Mouse (Mus musculus): ENCODE results near the gene Ppfibp1. TPM values are rescaled to one million over a fixed set of nuclear protein-coding genes. Genes with fewer than 3 reads are reported as not detected.

Ppfibp1 gene
- total and polyA plus RNA-seq, 2 experiments from 2014 or later = 39.5 to 43.0 TPM

DNA sequence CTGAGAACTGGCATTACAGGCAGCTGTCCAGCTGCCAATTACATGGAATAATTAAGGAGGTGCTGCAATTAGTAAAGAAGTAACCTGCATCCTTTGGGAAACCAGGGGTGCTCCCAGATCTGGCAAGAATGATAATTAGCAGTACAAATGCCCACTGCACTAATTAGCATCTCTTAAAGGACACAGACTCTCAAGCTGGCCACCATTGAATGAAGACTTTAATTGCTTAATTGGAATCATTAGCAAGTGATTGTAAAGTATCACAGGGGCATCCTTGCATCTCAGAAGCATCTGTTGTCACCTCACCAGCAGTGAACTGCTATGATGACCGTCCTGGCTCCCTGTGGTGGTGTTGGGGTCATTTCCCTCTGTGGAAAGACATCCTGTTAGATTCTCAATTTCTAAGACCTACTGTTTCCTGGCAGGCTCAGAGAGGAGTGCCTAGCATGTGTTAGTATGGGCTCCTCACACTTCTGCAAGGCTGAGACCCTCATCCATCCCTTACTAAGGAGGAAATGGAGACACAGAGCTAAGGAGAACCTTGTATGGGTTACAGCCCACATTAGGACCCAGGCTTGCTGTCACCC lies 93.1 kb downstream of the Ppfibp1 start:
- Histone ChIP-seq H3K4me1 (ENCODE audit: control insufficient read depth, insufficient read depth) (peaks cover 22% of the 10 kb centered on the region), H3K36me3 (replicated peaks; ENCODE audit: control insufficient read depth, insufficient read depth, low read length) (peaks cover 28% of the 10 kb centered on the region), H3K4me3 (ENCODE audit: low read depth, low read length) (no peak overlapping the region), H3K27ac (ENCODE audit: low read depth) (no peak overlapping the region), H3K27me3 (ENCODE audit: control insufficient read depth, insufficient read depth, low read length) (no peaks in the 10 kb centered on the region), H3K9ac (replicated peaks; ENCODE audit: low read depth, low read length) (no peak overlapping the region), H3K9me3 (replicated peaks; ENCODE audit: control insufficient read depth, low read length) (no peaks in the 10 kb centered on the region), H3K4me2 (ENCODE audit: low read depth, low read length) (no peak overlapping the region)
- TF ChIP-seq EP300 (IDR thresholded peaks at IDR 0.05; ENCODE audit: low read depth) (no peak), CTCF (IDR thresholded peaks at IDR 0.05; ENCODE audit: low read depth) (no peak)
- ATAC-seq (ENCODE audit: insufficient read depth, low read depth) = no peak
- DNase-seq (ENCODE audit: low spot score) = no peak
- 74% methylated on average over 1 of the region's 1 CpGs for WGBS

DNA sequence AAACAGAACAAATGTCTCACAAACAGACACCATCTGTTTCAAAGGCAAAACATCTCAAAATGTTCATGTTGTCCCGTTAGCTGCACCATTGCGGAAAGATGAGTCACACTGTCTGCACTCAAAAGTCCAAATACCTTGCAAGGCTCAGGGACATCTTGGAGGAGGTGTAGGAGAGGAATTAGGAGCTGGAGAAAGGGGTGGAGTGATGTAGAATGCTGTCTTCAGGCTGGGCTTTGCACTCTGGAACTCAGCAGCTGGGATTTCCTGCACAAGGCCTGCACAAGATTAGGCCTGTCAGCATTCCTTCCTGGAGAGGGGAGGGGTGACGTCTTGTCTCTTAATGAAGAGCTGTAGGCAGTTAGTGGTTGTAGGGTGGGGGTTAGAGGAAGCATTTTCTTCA lies 96.3 kb downstream of the Ppfibp1 start:
- peak; percentile 43 for ATAC-seq (ENCODE audit: insufficient read depth, low read depth)
- Histone ChIP-seq H3K9ac (replicated peaks; ENCODE audit: low read depth, low read length) (no peak overlapping the region), H3K4me3 (ENCODE audit: low read depth, low read length) (no peak overlapping the region), H3K36me3 (replicated peaks; ENCODE audit: control insufficient read depth, insufficient read depth, low read length) (peaks cover 14% of the 10 kb centered on the region), H3K27ac (ENCODE audit: low read depth) (no peak overlapping the region), H3K4me1 (ENCODE audit: control insufficient read depth, insufficient read depth) (peaks cover 16% of the 10 kb centered on the region), H3K4me2 (ENCODE audit: low read depth, low read length) (no peak overlapping the region), H3K9me3 (replicated peaks; ENCODE audit: control insufficient read depth, low read length) (no peaks in the 10 kb centered on the region), H3K27me3 (ENCODE audit: control insufficient read depth, insufficient read depth, low read length) (no peaks in the 10 kb centered on the region)
- no peak for DNase-seq (ENCODE audit: low spot score)
- WGBS = 47% methylated on average over 3 of the region's 3 CpGs
- TF ChIP-seq EP300 (IDR thresholded peaks at IDR 0.05; ENCODE audit: low read depth) (no peak), CTCF (IDR thresholded peaks at IDR 0.05; ENCODE audit: low read depth) (no peak)

DNA sequence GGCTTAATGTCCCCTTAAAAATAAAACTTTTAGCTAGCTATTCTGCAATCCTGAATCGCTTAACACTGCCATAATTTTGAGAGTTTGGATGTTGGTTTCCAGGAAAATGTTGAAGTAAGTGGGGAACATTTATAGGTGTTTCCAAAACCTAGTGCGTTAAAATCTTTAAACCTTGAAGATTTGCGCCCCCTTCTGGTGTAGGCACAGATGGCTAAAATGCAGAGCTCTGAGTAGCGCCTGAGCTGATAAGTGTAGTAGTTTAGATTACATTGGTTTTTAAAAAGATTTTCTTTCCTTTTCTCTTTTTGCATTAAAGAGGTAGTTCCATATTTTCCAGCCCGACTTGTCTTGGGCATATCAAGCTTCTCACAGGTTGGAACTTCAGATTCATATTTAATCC lies 105.9 kb downstream of the Ppfibp1 start:
- H3K9ac ChIP-seq (replicated peaks; ENCODE audit: low read depth, low read length) = no peak overlapping the region
- H3K4me1 ChIP-seq (ENCODE audit: control insufficient read depth, insufficient read depth) = peaks cover 7% of the 10 kb centered on the region; the same call in 1 of the 2 replicates
- H3K27ac ChIP-seq (ENCODE audit: low read depth) = no peak overlapping the region
- ATAC-seq (ENCODE audit: insufficient read depth, low read depth) = no peak; the same call in 1 of the 2 replicates
- no peaks in the 10 kb centered on the region for H3K9me3 ChIP-seq (replicated peaks; ENCODE audit: control insufficient read depth, low read length)
- TF ChIP-seq CTCF (IDR thresholded peaks at IDR 0.05; ENCODE audit: low read depth) = peak; percentile 73
- TF ChIP-seq EP300 (IDR thresholded peaks at IDR 0.05; ENCODE audit: low read depth) = no peak
- H3K27me3 ChIP-seq (ENCODE audit: control insufficient read depth, insufficient read depth, low read length) = no peaks in the 10 kb centered on the region
- H3K4me2 ChIP-seq (ENCODE audit: low read depth, low read length) = no peak overlapping the region
- DNase-seq (ENCODE audit: low spot score) = peak; percentile 52
- H3K36me3 ChIP-seq (replicated peaks; ENCODE audit: control insufficient read depth, insufficient read depth, low read length) = peaks cover 24% of the 10 kb centered on the region
- WGBS = 29% methylated on average over 5 of the region's 5 CpGs
- no peak overlapping the region for H3K4me3 ChIP-seq (ENCODE audit: low read depth, low read length)

DNA sequence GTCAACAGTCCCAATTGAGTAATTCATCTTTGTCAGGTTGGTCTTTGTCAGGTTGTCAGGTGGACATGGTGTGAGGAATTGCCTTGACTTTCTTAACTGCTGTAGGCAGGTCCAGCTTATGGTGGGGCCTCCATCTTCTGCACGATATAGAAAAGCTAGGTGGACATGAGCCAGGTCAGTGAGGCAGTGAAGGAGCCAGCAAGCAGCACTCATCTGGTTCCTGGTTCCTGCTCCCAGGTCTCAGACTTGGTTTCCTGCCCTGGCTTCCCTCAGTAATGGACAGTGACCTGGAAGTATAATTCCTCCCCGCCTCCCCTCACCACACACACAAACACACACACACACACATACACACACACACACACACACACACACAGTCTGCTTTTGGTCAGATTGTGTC lies 107.1 kb downstream of the Ppfibp1 start:
- no peak overlapping the region for H3K9ac ChIP-seq (replicated peaks; ENCODE audit: low read depth, low read length)
- no peaks in the 10 kb centered on the region for H3K9me3 ChIP-seq (replicated peaks; ENCODE audit: control insufficient read depth, low read length)
- peaks cover 7% of the 10 kb centered on the region; the same call in 1 of the 2 replicates for H3K4me1 ChIP-seq (ENCODE audit: control insufficient read depth, insufficient read depth)
- no peak for DNase-seq (ENCODE audit: low spot score)
- no peak for TF ChIP-seq CTCF (IDR thresholded peaks at IDR 0.05; ENCODE audit: low read depth)
- TF ChIP-seq EP300 (IDR thresholded peaks at IDR 0.05; ENCODE audit: low read depth) = no peak
- H3K4me3 ChIP-seq (ENCODE audit: low read depth, low read length) = no peak overlapping the region
- ATAC-seq (ENCODE audit: insufficient read depth, low read depth) = no peak
- H3K4me2 ChIP-seq (ENCODE audit: low read depth, low read length) = no peak overlapping the region
- 83% methylated on average over 2 of the region's 2 CpGs for WGBS
- no peak overlapping the region for H3K27ac ChIP-seq (ENCODE audit: low read depth)
- H3K36me3 ChIP-seq (replicated peaks; ENCODE audit: control insufficient read depth, insufficient read depth, low read length) = peaks cover 35% of the 10 kb centered on the region
- no peaks in the 10 kb centered on the region for H3K27me3 ChIP-seq (ENCODE audit: control insufficient read depth, insufficient read depth, low read length)

DNA sequence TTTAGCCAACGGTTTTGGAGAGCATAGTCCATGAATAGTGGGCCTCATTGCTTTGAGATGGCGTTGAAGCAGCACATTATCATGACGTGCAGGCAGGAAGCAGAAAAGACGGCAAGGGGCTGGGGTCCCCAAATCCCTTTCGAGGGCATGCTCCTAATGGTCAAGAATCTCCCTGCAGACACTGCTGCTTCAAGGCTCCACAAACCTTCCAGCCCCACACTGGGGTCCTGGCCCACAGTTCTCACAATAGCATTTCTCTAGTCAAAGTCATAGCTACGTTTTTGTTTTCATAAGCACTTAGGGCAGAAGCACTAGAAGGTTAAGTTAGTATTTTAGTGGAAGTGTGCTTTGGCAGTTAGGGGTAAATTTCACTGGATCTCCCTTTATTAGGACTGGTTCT lies 107.6 kb downstream of the Ppfibp1 start:
- H3K27ac ChIP-seq (ENCODE audit: low read depth) = no peak overlapping the region
- TF ChIP-seq CTCF (IDR thresholded peaks at IDR 0.05; ENCODE audit: low read depth) (no peak), EP300 (IDR thresholded peaks at IDR 0.05; ENCODE audit: low read depth) (no peak)
- peaks cover 35% of the 10 kb centered on the region for H3K36me3 ChIP-seq (replicated peaks; ENCODE audit: control insufficient read depth, insufficient read depth, low read length)
- ATAC-seq (ENCODE audit: insufficient read depth, low read depth) (no peak), DNase-seq (ENCODE audit: low spot score) (no peak)
- no peak overlapping the region for H3K4me3 ChIP-seq (ENCODE audit: low read depth, low read length)
- no peak overlapping the region for H3K9ac ChIP-seq (replicated peaks; ENCODE audit: low read depth, low read length)
- H3K27me3 ChIP-seq (ENCODE audit: control insufficient read depth, insufficient read depth, low read length) = no peaks in the 10 kb centered on the region
- WGBS = 88% methylated on average over 6 of the region's 6 CpGs
- no peaks in the 10 kb centered on the region for H3K9me3 ChIP-seq (replicated peaks; ENCODE audit: control insufficient read depth, low read length)
- H3K4me2 ChIP-seq (ENCODE audit: low read depth, low read length) = no peak overlapping the region
- H3K4me1 ChIP-seq (ENCODE audit: control insufficient read depth, insufficient read depth) = peaks cover 7% of the 10 kb centered on the region; the same call in 1 of the 2 replicates

DNA sequence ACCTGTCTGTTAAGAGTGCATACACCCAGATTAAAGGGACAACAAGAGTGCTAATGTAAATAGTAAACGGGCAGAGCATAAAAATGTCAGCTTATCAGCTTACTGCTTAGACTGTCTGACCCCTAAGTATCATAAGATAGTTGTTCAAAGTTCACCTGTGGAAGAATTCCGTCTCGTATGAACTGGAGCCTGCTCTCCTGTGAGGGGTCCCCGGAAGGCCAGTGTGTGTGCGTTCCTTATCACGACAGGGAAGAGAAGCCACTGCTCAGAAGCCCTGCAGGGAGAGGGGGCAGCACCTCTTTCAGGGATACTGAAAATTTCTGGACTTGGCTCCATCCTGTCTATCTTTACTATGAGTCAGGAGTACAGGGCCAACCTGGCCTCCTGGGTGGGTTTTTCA lies 108.7 kb downstream of the Ppfibp1 start:
- peaks cover 46% of the 10 kb centered on the region for H3K36me3 ChIP-seq (replicated peaks; ENCODE audit: control insufficient read depth, insufficient read depth, low read length)
- H3K4me3 ChIP-seq (ENCODE audit: low read depth, low read length) = no peak overlapping the region
- DNase-seq (ENCODE audit: low spot score) = no peak
- no peak overlapping the region for H3K27ac ChIP-seq (ENCODE audit: low read depth)
- H3K27me3 ChIP-seq (ENCODE audit: control insufficient read depth, insufficient read depth, low read length) = no peaks in the 10 kb centered on the region
- no peak overlapping the region for H3K4me2 ChIP-seq (ENCODE audit: low read depth, low read length)
- peaks cover 7% of the 10 kb centered on the region; the same call in 1 of the 2 replicates for H3K4me1 ChIP-seq (ENCODE audit: control insufficient read depth, insufficient read depth)
- 52% methylated on average over 6 of the region's 6 CpGs for WGBS
- no peak for TF ChIP-seq CTCF (IDR thresholded peaks at IDR 0.05; ENCODE audit: low read depth)
- no peak for TF ChIP-seq EP300 (IDR thresholded peaks at IDR 0.05; ENCODE audit: low read depth)
- no peak overlapping the region for H3K9ac ChIP-seq (replicated peaks; ENCODE audit: low read depth, low read length)
- no peak for ATAC-seq (ENCODE audit: insufficient read depth, low read depth)
- no peaks in the 10 kb centered on the region for H3K9me3 ChIP-seq (replicated peaks; ENCODE audit: control insufficient read depth, low read length)

Measured in heart, postnatal 0 days (tissue).